Mouse (Mus musculus) intestine, postnatal 0 days (tissue): Measurements from ENCODE around the gene Ccin. TPM values are rescaled to one million over a fixed set of nuclear protein-coding genes. Genes with fewer than 3 reads are reported as not detected.

ENCODE experiments used
- ATAC-seq: fragments of 200-750 bp; cut with Nextera tagmentation; 2 replicates; pipeline ENCODE4 v1.8.0; 2017; ENCODE audit warnings: mild to moderate bottlenecking, moderate TSS enrichment, moderate library complexity
- H3K27ac ChIP-seq: fragments of 300-500 bp; sonication (generic); 2 replicates; pipeline ENCODE4 v1.5.1; 2014; ENCODE audit warnings: mild to moderate bottlenecking, low read depth, low read length, moderate library complexity
- H3K27me3 ChIP-seq: fragments of 300-500 bp; sonication (generic); replicated peaks from 2 replicates; pipeline ENCODE4 v1.6.1; 2014; ENCODE audit warnings: low read length, mixed read lengths; ENCODE audit not compliant: control insufficient read depth, insufficient read depth
- H3K36me3 ChIP-seq: fragments of 300-500 bp; sonication (generic); 2 replicates; pipeline ENCODE4 v1.6.1; 2014; ENCODE audit warnings: mild to moderate bottlenecking, moderate library complexity; ENCODE audit not compliant: control insufficient read depth, insufficient read depth
- H3K4me1 ChIP-seq: fragments of 300-500 bp; sonication (generic); replicated peaks from 2 replicates; pipeline ENCODE4 v1.6.1; 2014; ENCODE audit warnings: antibody characterized with exemption, low read length, mixed read lengths; ENCODE audit not compliant: control insufficient read depth, insufficient read depth
- H3K4me2 ChIP-seq: fragments of 300-500 bp; sonication (generic); replicated peaks from 2 replicates; pipeline ENCODE4 v1.6.1; 2014; ENCODE audit warnings: low read depth, mild to moderate bottlenecking, moderate library complexity
- H3K4me3 ChIP-seq: fragments of 300-500 bp; sonication (generic); 2 replicates; pipeline ENCODE4 v1.5.1; 2014; ENCODE audit warnings: low read depth, low read length
- H3K9ac ChIP-seq: fragments of 300-500 bp; sonication (generic); 2 replicates; pipeline ENCODE4 v1.6.1; 2014; ENCODE audit warnings: mild to moderate bottlenecking, low read depth, low read length
- H3K9me3 ChIP-seq: fragments of 300-500 bp; sonication (generic); 2 replicates; pipeline ENCODE4 v1.6.1; 2016; ENCODE audit warnings: mixed run types; ENCODE audit not compliant: control insufficient read depth
- CTCF ChIP-seq: sonication (generic); IDR thresholded peaks from 2 replicates; pipeline ENCODE4 v1.5.1; 2016; ENCODE audit warnings: low read depth, mild to moderate bottlenecking, control low read depth, antibody characterized with exemption, moderate library complexity
- WGBS: fragments of 180-500 bp; shearing (Covaris S2); extraction: QIAGEN DNeasy Blood & Tissue Kit; methylation state at CpG from one replicate; pipeline ENCODE4 v1.1.7; 2014; 5-methylcytosine and 5-hydroxymethylcytosine counted together
- polyA plus RNA-seq: library from polyadenylated mRNA; unstranded; fragments of >200 nt; fragmentation: Nextera tagmentation; extraction: Ambion mirVana; gene quantifications from 2 replicates; pipeline ENCODE4 v1.2.1, GENCODE M21; 2015

Gene Ccin
- polyA plus RNA-seq, 1 experiment from 2014 or later = not detected

GRCm38 (mm10) chr4:43983756-43984155 lies 473 bp downstream of the Ccin start:
- 92% methylated on average over 22 of the region's 22 CpGs for WGBS
- H3K27me3 ChIP-seq = no peaks in the 10 kb centered on the region
- H3K36me3 ChIP-seq = no peaks in the 10 kb centered on the region
- no peak for ATAC-seq
- H3K4me1 ChIP-seq = no peaks in the 10 kb centered on the region
- no peak overlapping the region for H3K9ac ChIP-seq
- H3K4me3 ChIP-seq = no peak overlapping the region
- no peak overlapping the region for H3K4me2 ChIP-seq
- H3K27ac ChIP-seq = no peak overlapping the region
- TF ChIP-seq CTCF = no peak
- H3K9me3 ChIP-seq = no peaks in the 10 kb centered on the region

- H3K36me3 ChIP-seq = no peaks in the 10 kb centered on the region
- no peak overlapping the region for H3K4me2 ChIP-seq
- ATAC-seq = no peak
- H3K9me3 ChIP-seq = no peaks in the 10 kb centered on the region
- no peak overlapping the region for H3K27ac ChIP-seq
- no peak overlapping the region for H3K4me3 ChIP-seq
- TF ChIP-seq CTCF = no peak
- 88% methylated on average over 19 of the region's 19 CpGs for WGBS
- H3K27me3 ChIP-seq = no peaks in the 10 kb centered on the region
- H3K4me1 ChIP-seq = no peaks in the 10 kb centered on the region
- H3K9ac ChIP-seq = no peak overlapping the region
Observed at GRCm38 (mm10) chr4:43984326-43984725, 1.0 kb downstream of the Ccin start.

GRCm38 (mm10) chr4:43988976-43989375 lies 5.7 kb downstream of the Ccin start:
- Histone ChIP-seq H3K27ac (no peak overlapping the region), H3K4me1 (no peaks in the 10 kb centered on the region), H3K27me3 (no peaks in the 10 kb centered on the region), H3K36me3 (no peaks in the 10 kb centered on the region), H3K9me3 (no peaks in the 10 kb centered on the region), H3K9ac (no peak overlapping the region), H3K4me2 (no peak overlapping the region), H3K4me3 (no peak overlapping the region)
- no peak for ATAC-seq
- 93% methylated on average over 3 of the region's 3 CpGs for WGBS
- TF ChIP-seq CTCF = no peak

GRCm38 (mm10) chr4:43993072-43993471 lies 9.8 kb downstream of the Ccin start:
- no peak overlapping the region for H3K4me3 ChIP-seq
- no peak overlapping the region for H3K27ac ChIP-seq
- 90% methylated on average over 11 of the region's 11 CpGs for WGBS
- H3K4me2 ChIP-seq = no peak overlapping the region
- no peak for TF ChIP-seq CTCF
- H3K9me3 ChIP-seq = no peaks in the 10 kb centered on the region
- no peaks in the 10 kb centered on the region for H3K4me1 ChIP-seq
- H3K9ac ChIP-seq = no peak overlapping the region
- no peaks in the 10 kb centered on the region for H3K27me3 ChIP-seq
- no peaks in the 10 kb centered on the region for H3K36me3 ChIP-seq
- no peak for ATAC-seq

DNA sequence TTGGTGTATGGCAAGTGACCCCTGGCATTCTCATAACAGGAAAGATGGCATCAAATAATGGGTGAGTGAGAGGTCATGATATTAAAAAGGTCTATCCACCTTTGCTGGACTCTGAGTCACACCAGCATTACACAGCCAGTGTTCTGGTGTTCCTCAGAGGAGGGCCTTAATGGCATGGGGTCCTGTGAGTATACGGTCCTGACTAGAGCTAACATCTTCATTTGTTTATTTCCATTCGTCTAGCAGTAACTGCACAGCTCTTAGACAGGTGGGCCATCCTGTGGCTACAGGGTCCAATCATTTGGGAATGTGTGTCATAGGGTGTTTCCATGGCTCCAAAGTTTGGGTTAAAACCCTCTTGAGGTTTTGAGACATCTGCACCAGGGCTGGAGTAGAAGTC lies 11.1 kb downstream of the Ccin start:
- no peak for ATAC-seq
- TF ChIP-seq CTCF = no peak
- WGBS = 53% methylated on average over 2 of the region's 2 CpGs

GRCm38 (mm10) chr4:44003622-44004021 lies 20.3 kb downstream of the Ccin start:
- no peaks in the 10 kb centered on the region for H3K4me1 ChIP-seq
- no peak for TF ChIP-seq CTCF
- 56% methylated on average over 6 of the region's 6 CpGs for WGBS

More for the DNA sequence above, 11.1 kb downstream of the Ccin start:
- H3K36me3 ChIP-seq = no peaks in the 10 kb centered on the region
- H3K27me3 ChIP-seq = no peaks in the 10 kb centered on the region
- no peak overlapping the region for H3K4me2 ChIP-seq
- no peaks in the 10 kb centered on the region for H3K9me3 ChIP-seq
- H3K4me3 ChIP-seq = no peak overlapping the region
- H3K4me1 ChIP-seq = no peaks in the 10 kb centered on the region
- H3K9ac ChIP-seq = no peak overlapping the region
- no peak overlapping the region for H3K27ac ChIP-seq

GRCm38 (mm10) chr4:44004126-44004525 lies 20.8 kb downstream of the Ccin start, which contains the start of gene Clta:
Gene Clta (plus strand): TSS chr4:44004452.
- Histone ChIP-seq H3K27ac (no peak within 1 kb of the TSS), H3K4me3 (no peak within 1 kb of the TSS), H3K4me1 (no peaks in the 10 kb centered on the region), H3K36me3 (no peaks in the 10 kb centered on the region), H3K4me2 (no peak within 1 kb of the TSS), H3K9ac (no peak within 1 kb of the TSS), H3K27me3 (no peaks in the 10 kb centered on the region), H3K9me3 (no peaks in the 10 kb centered on the region)
- no peak for ATAC-seq
- WGBS = 82% methylated on average over 5 of the region's 5 CpGs
- TF ChIP-seq CTCF = no peak

More at GRCm38 (mm10) chr4:44003622-44004021, 20.3 kb downstream of the Ccin start:
- Histone ChIP-seq H3K4me2 (no peak overlapping the region), H3K27me3 (no peaks in the 10 kb centered on the region), H3K36me3 (no peaks in the 10 kb centered on the region), H3K4me3 (no peak overlapping the region), H3K9ac (no peak overlapping the region), H3K9me3 (no peaks in the 10 kb centered on the region), H3K27ac (no peak overlapping the region)
- no peak for ATAC-seq
